Mouse (Mus musculus) cortical plate, adult 2 months (tissue): ENCODE measurements around the gene Cmya5. TPM values are rescaled to one million over a fixed set of nuclear protein-coding genes. Genes with fewer than 3 reads are reported as not detected.
A peak's percentile ranks its signal among the peaks of the same experiment; 100 is the strongest.

Source experiments
- H3K27ac ChIP-seq: fragments of 200-500 bp; 2 replicates; pipeline ENCODE4 v1.5.1; 2012; ENCODE audit warnings: low read length, control low read depth, inconsistent platforms; ENCODE audit not compliant: insufficient read depth
- H3K4me1 ChIP-seq: fragments of 200-500 bp; 2 replicates; pipeline ENCODE4 v1.6.1; 2011; ENCODE audit warnings: low read length; ENCODE audit not compliant: control insufficient read depth, insufficient read depth
- H3K4me3 ChIP-seq: fragments of 200-500 bp; 2 replicates; pipeline ENCODE4 v1.5.1; 2011; ENCODE audit warnings: mild to moderate bottlenecking, low read length, control low read depth; ENCODE audit not compliant: insufficient read depth
- CTCF ChIP-seq: fragments of 200-500 bp; IDR thresholded peaks from 2 replicates; pipeline ENCODE4 v1.5.1; 2011; ENCODE audit warnings: mild to moderate bottlenecking, control low read depth, low read length; ENCODE audit not compliant: insufficient read depth; ENCODE audit errors: extremely low read depth
- POLR2A ChIP-seq: fragments of 200-500 bp; IDR thresholded peaks from 2 replicates; pipeline ENCODE4 v1.6.1; 2011; ENCODE audit warnings: mild to moderate bottlenecking, low read length, control low read depth; ENCODE audit not compliant: insufficient read depth; ENCODE audit errors: extremely low read depth
- polyA plus RNA-seq: library from polyadenylated mRNA; depleted of rRNA; stranded (reverse); fragments of >200 nt; gene quantifications from 2 replicates; pipeline ENCODE4 v1.2.3, GENCODE M21; 2012

Cmya5 gene
- polyA plus RNA-seq, 1 experiment, result 1.3 TPM

DNA sequence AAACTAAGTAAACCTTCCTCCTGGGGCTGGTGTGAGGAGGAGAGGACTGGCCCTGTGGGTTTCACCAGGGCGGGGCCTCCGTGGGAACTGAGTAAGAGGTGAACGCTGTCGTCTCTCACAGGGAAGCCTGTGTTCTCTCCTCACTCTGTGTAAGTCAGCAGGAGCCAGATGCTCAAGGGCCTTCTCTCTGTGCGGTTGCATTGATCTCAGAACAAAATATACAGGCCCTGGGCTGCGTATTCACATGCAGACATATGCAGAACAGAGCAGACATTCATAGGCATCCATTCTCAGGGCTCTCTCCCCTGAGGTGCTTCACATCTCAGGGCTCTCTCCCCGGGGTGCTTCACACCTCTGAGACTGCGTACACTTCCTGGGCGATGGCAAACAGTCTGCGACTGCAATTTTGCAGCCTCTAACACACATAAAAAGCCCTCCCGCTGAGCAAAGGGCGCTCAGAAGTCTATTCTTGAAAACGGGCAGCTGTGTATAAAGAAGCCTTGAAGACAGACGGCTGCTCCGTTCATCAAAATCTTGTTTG lies 71.6 kb downstream of the Cmya5 start:
- no peak for TF ChIP-seq CTCF
- TF ChIP-seq POLR2A, result no peak
- peaks cover 2% of the 10 kb centered on the region; the same call in 1 of the 2 replicates for H3K4me1 ChIP-seq
- peak overlapping the region; percentile 64 for H3K27ac ChIP-seq
- no peak overlapping the region for H3K4me3 ChIP-seq

DNA sequence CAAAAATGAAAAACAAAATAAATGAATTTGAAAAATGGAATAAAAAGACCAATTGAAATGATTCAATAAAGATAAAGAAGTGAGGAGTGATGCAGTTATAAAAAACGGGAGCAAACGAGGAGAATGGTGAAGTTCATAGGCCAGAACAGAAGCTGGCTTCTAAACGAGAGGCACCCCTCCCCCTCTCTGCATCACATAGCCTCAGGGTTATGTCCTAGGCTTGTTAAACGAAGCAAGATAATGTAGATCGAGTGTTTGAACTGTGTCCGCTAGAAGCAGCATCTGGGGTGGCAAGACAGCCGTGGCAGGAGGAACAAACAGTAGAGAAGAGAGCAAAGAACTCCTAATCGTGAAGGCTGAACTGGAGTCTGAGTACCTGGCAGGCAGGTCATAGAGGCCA lies 74.1 kb downstream of the Cmya5 start:
- 0 out of 2 replicates have a peak overlapping the region, but pooled peaks have one; percentile 9 for H3K27ac ChIP-seq
- H3K4me1 ChIP-seq, result peaks cover 2% of the 10 kb centered on the region; the same call in 1 of the 2 replicates
- no peak overlapping the region for H3K4me3 ChIP-seq
- TF ChIP-seq CTCF, result no peak
- TF ChIP-seq POLR2A, result no peak

DNA sequence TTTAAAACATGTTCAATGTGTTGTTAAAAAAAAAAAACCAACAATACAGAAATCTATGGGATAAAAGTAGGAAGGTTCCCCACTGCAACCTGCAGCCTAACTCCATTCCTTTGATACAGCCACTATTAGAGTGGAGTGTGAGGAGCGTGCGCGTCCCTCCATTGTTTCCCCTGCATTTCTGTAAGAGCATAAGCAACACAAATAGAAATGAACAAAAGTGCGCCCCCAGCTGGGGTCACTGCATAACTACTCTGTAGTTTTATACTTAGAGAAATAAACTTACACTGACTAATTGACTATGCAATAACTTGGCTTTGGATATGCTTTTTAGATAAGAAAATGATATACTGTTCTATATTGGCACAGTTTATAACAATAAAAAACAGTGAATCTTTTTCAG lies 75.0 kb downstream of the Cmya5 start:
- TF ChIP-seq POLR2A (no peak), CTCF (0 out of 2 replicates have a peak, but pooled peaks have one; percentile 5)
- H3K4me3 ChIP-seq, result no peak overlapping the region

DNA sequence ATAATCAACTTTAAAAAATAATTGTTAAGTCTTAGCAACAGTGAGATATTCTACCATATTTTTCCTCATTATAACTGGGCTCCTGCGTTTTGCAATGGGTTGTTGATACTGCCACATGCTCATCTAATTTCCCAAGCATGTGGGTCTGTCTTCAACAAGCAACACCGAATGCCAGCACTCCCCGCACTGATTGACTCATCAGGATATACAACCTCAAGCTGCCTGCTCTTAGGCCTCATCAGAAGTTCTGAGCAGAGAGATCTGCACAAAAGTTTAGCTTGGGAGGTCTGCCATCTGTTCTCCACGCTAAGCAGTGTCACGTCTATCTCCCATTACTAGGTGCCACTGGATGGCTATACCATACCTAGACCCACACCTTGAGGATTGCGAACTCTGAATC lies 76.2 kb downstream of the Cmya5 start:
- H3K27ac ChIP-seq, result no peak overlapping the region
- H3K4me1 ChIP-seq, result no peaks in the 10 kb centered on the region
- no peak overlapping the region for H3K4me3 ChIP-seq
- TF ChIP-seq CTCF, result no peak

More for the DNA sequence above, 75.0 kb downstream of the Cmya5 start:
- no peak overlapping the region for H3K27ac ChIP-seq
- H3K4me1 ChIP-seq, result peaks cover 2% of the 10 kb centered on the region; the same call in 1 of the 2 replicates

DNA sequence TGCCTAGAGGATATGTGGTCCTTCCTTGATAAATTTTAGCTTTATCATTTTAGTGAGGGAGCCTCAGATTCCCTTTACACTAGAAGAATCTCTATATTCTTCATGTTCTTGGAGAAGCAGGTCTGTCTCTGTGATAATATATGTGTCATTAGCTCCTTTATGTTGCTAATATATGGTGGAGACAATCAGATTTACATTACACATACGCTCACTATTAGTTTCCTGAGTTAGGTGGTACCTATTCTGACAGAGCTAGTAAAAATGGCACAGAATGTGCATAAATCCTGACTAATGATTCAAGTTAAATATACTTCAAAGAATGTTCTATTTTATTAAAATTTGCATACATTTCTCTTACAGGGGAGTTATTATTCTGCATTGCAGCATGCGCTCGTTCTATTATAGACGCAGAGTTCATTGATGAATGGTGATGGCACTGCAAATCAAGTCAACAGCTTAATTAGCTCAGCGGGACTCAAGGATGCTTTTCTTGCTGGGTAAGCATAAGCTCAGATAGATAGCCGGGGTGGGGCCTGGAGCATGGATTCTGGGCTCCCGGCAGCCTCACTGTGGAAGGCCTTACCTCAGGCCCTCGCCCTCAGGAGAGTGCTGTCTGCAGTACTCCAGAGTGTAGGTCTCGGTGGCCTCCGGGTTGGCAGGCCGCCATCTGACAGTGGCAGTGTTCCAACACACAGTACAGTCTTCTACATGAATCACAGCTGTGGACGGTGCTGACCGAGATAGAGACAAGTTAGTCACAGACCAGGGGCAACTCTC lies 81.5 kb downstream of the Cmya5 start:
- H3K27ac ChIP-seq, result no peak overlapping the region
- TF ChIP-seq CTCF (no peak), POLR2A (no peak)
- peaks cover 4% of the 10 kb centered on the region for H3K4me1 ChIP-seq
- no peak overlapping the region for H3K4me3 ChIP-seq

DNA sequence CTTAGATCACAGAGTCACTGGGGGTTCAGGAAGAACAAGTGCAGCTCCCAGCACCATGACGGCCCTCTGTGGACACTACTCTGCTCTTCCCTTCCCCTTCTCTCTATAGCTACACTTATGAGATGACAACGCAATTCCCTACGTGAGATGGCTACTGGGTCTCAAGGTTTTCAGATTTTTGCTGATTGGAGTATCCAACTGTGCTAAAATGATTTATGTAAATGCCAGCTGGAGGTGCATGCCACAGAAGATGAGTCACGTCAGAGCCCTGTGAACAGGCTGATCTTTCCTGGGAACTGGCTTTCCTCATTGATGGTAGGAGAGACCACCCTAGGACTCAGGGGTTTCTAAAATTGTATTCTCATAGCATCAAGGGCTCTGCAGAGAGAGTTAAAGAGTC lies 83.2 kb downstream of the Cmya5 start:
- TF ChIP-seq POLR2A, result no peak
- no peak for TF ChIP-seq CTCF
- Histone ChIP-seq H3K4me1 (peaks cover 10% of the 10 kb centered on the region), H3K4me3 (no peak overlapping the region), H3K27ac (no peak overlapping the region)

DNA sequence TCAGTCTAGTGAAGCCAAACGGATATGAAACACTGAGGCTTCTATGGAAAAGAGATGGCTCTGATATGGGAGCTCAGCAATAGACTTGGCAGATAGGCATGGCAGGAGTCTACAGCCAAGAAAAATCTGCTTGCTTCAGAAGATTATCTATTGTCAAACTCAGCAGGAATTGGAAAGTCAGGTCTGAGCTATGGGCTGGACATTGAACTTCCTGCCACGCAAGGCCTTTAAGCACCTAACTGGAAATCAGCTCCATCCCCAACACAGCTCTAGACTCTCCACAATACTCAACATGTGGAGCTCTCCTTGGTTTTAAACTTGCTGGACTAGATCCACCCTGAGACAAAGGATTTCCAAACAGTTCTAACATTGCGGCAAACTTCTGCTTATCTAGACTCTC lies 84.1 kb downstream of the Cmya5 start:
- H3K4me1 ChIP-seq, result peaks cover 11% of the 10 kb centered on the region
- no peak overlapping the region for H3K4me3 ChIP-seq
- TF ChIP-seq POLR2A (no peak), CTCF (no peak)
- H3K27ac ChIP-seq, result 0 out of 2 replicates have a peak overlapping the region, but pooled peaks have one; percentile 13

DNA sequence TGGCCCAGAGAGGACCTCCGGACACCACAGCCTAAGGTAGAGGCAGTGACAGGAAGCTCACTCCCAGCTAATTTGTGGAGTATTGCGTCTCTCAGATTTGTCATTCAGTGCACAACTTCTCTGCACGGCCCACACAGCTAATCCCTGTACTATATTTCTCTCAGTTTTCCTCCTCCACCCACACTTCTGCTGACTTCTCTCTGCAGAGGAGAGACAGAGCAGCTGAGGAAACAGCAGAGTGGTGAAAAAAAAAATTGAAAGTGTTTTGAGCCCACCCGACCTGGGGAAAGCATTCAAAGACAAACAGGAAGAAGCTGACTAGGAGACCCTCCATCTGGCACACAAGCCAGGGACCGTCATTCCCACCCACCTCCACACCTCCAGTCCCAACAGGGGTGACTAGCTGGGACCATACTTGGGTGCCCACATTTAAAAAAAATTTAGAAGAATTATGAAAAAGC lies 85.9 kb downstream of the Cmya5 start:
- TF ChIP-seq POLR2A (no peak), CTCF (no peak)
- Histone ChIP-seq H3K27ac (peak overlapping the region; percentile 94), H3K4me1 (peaks cover 11% of the 10 kb centered on the region), H3K4me3 (no peak overlapping the region)

DNA sequence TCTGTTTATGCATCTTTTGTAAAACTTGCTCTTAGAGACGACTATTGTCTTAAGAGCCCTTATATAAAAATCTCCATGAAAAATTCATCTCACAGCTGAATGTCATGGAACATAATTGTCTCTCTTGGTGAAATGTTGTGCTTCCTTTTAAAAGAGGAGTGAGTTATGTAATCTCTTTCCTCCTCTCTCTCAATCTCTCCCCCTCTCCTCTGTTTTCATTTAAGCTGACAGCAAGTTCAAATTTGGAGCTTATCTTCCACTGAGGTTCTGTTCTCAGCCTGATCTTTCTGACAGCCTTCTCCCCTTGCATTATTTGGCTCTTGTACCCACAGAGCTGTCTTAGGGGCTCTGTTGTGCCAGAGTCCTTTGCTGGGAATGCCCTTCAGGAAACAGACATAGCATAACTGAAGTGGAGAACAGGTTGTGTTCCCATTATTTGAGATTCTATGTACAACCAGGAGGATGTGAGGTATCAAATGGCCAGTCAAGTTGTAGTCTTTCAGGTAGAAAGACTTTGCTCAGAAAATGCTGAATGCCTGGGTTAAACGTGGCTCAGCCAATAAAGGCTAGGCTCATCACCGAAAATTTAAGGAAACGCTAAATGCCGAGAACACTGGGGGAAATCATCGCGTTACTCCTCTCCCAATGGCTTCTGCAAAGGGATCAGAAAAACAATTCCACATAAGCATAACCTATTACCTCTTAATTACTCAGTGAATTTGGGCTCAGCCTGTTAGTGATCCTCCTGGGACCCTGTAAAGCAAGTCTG lies 86.8 kb downstream of the Cmya5 start:
- no peak for TF ChIP-seq POLR2A
- no peak for TF ChIP-seq CTCF
- H3K27ac ChIP-seq, result peak overlapping the region; percentile 94
- H3K4me3 ChIP-seq, result no peak overlapping the region
- peaks cover 11% of the 10 kb centered on the region for H3K4me1 ChIP-seq

DNA sequence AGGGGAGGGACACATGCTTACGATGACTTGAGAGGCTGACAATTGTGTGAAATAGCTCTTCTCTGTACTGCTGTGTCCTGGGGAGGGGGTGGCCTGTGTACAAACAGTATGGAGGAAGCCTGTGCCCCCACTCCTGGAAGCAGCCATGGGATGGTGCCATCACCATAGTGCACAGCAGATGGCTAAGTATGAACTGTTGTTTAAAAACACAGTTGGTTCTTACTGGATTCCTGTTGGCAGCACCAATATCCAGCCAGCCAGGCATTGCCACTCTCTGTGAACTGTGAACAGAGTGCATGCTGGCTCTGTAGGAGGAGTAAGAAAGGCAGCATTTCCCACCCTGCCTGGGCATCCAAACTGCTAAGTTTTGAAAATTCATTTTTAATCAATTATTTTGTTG lies 88.4 kb downstream of the Cmya5 start:
- no peak for TF ChIP-seq CTCF
- Histone ChIP-seq H3K27ac (peak overlapping the region; percentile 53; the same call in 1 of the 2 replicates), H3K4me1 (peaks cover 11% of the 10 kb centered on the region), H3K4me3 (no peak overlapping the region)
